Mouse (Mus musculus) cerebellum, adult 9-10 months (tissue): ENCODE results near the gene Hoxa6.

Experiments
- DNase-seq: peaks from one replicate; pipeline ENCODE4 v3.0.0; 2022

Hoxa6 gene

GRCm38 (mm10) chr6:52208072-52208867, at the start of gene Hoxa6:
Gene Hoxa6, minus strand, starts transcription at chr6:52208722.
- no peak for DNase-seq

- peak; percentile 46 for DNase-seq
Measured at GRCm38 (mm10) chr6:52256956-52257355, 48.4 kb upstream of the Hoxa6 start.

- no peak for DNase-seq
Measured at GRCm38 (mm10) chr6:52253511-52254500, 45.3 kb upstream of the Hoxa6 start.

- no peak for DNase-seq
Measured at GRCm38 (mm10) chr6:52252775-52253376, 44.4 kb upstream of the Hoxa6 start.

GRCm38 (mm10) chr6:52252016-52252774, 43.7 kb upstream of the Hoxa6 start:
- DNase-seq, result no peak

- no peak for DNase-seq
Measured at GRCm38 (mm10) chr6:52251177-52251879, 42.8 kb upstream of the Hoxa6 start.

- DNase-seq, result no peak
Measured at GRCm38 (mm10) chr6:52249826-52250225, 41.3 kb upstream of the Hoxa6 start.

- DNase-seq, result no peak
Measured at GRCm38 (mm10) chr6:52249415-52249738, 40.9 kb upstream of the Hoxa6 start.

GRCm38 (mm10) chr6:52248638-52249414, 40.3 kb upstream of the Hoxa6 start:
- DNase-seq, result no peak

- DNase-seq, result no peak
Measured at GRCm38 (mm10) chr6:52247766-52248637, 39.5 kb upstream of the Hoxa6 start.

- no peak for DNase-seq
Measured at GRCm38 (mm10) chr6:52246916-52247315, 38.4 kb upstream of the Hoxa6 start.

GRCm38 (mm10) chr6:52246403-52246803, 37.9 kb upstream of the Hoxa6 start:
- DNase-seq, result no peak

- DNase-seq, result no peak
Measured at GRCm38 (mm10) chr6:52245757-52246142, 37.2 kb upstream of the Hoxa6 start, which contains the start of gene Hoxa11. Gene Hoxa11, minus strand, starts transcription at chr6:52245810.

- DNase-seq, result no peak
Measured at GRCm38 (mm10) chr6:52245040-52245756, 36.7 kb upstream of the Hoxa6 start.

- DNase-seq, result no peak
Measured at GRCm38 (mm10) chr6:52244471-52245039, 36.0 kb upstream of the Hoxa6 start.

- no peak for DNase-seq
Measured at GRCm38 (mm10) chr6:52243681-52244121, 35.2 kb upstream of the Hoxa6 start.

- no peak for DNase-seq
Measured at GRCm38 (mm10) chr6:52242801-52243332, 34.3 kb upstream of the Hoxa6 start.

GRCm38 (mm10) chr6:52241001-52241621, 32.6 kb upstream of the Hoxa6 start:
- no peak for DNase-seq
